Mouse (Mus musculus): ENCODE results near the gene Selenoo. TPM values are rescaled to one million over a fixed set of nuclear protein-coding genes. Genes with fewer than 3 reads are reported as not detected.

The Selenoo gene
- polyA plus RNA-seq, 1 experiment from 2014 or later: 10.4 TPM

- Histone ChIP-seq H3K36me3 (ENCODE audit: control insufficient read depth, insufficient read depth) (no peaks in the 10 kb centered on the region), H3K9ac (ENCODE audit: low read depth, low read length) (no peak overlapping the region), H3K4me2 (replicated peaks; ENCODE audit: low read depth) (no peak overlapping the region), H3K4me3 (ENCODE audit: low read depth, low read length) (no peak overlapping the region), H3K27ac (ENCODE audit: low read depth, low read length) (no peak overlapping the region), H3K27me3 (replicated peaks; ENCODE audit: control insufficient read depth, insufficient read depth, low read length) (peaks cover 57% of the 10 kb centered on the region), H3K4me1 (replicated peaks; ENCODE audit: control insufficient read depth, insufficient read depth, low read length) (no peaks in the 10 kb centered on the region), H3K9me3 (ENCODE audit: control insufficient read depth) (no peaks in the 10 kb centered on the region)
- 63% methylated on average over 4 of the region's 4 CpGs for WGBS
- no peak for TF ChIP-seq CTCF (IDR thresholded peaks at IDR 0.05; ENCODE audit: low read depth)
- ATAC-seq: no peak
These were observed 53.0 kb downstream of the Selenoo start for GRCm38 (mm10) chr15:89141905-89142304.

GRCm38 (mm10) chr15:89143134-89143533, 54.2 kb downstream of the Selenoo start:
- 67% methylated on average over 2 of the region's 2 CpGs for WGBS
- Histone ChIP-seq H3K27me3 (replicated peaks; ENCODE audit: control insufficient read depth, insufficient read depth, low read length) (peaks cover 69% of the 10 kb centered on the region), H3K27ac (ENCODE audit: low read depth, low read length) (no peak overlapping the region)

GRCm38 (mm10) chr15:89144965-89145364, 56.1 kb downstream of the Selenoo start:
- Histone ChIP-seq H3K27me3 (replicated peaks; ENCODE audit: control insufficient read depth, insufficient read depth, low read length) (peaks cover 72% of the 10 kb centered on the region), H3K36me3 (ENCODE audit: control insufficient read depth, insufficient read depth) (no peaks in the 10 kb centered on the region), H3K4me2 (replicated peaks; ENCODE audit: low read depth) (no peak overlapping the region), H3K9me3 (ENCODE audit: control insufficient read depth) (no peaks in the 10 kb centered on the region), H3K4me3 (ENCODE audit: low read depth, low read length) (no peak overlapping the region), H3K9ac (ENCODE audit: low read depth, low read length) (no peak overlapping the region), H3K27ac (ENCODE audit: low read depth, low read length) (no peak overlapping the region), H3K4me1 (replicated peaks; ENCODE audit: control insufficient read depth, insufficient read depth, low read length) (peaks cover 3% of the 10 kb centered on the region; the same call in 1 of the 2 replicates)
- WGBS: 73% methylated on average over 11 of the region's 11 CpGs
- TF ChIP-seq CTCF (IDR thresholded peaks at IDR 0.05; ENCODE audit: low read depth): no peak
- ATAC-seq: no peak

More at GRCm38 (mm10) chr15:89143134-89143533, 54.2 kb downstream of the Selenoo start:
- Histone ChIP-seq H3K9ac (ENCODE audit: low read depth, low read length) (no peak overlapping the region), H3K9me3 (ENCODE audit: control insufficient read depth) (no peaks in the 10 kb centered on the region), H3K4me3 (ENCODE audit: low read depth, low read length) (no peak overlapping the region), H3K36me3 (ENCODE audit: control insufficient read depth, insufficient read depth) (no peaks in the 10 kb centered on the region), H3K4me2 (replicated peaks; ENCODE audit: low read depth) (no peak overlapping the region), H3K4me1 (replicated peaks; ENCODE audit: control insufficient read depth, insufficient read depth, low read length) (no peaks in the 10 kb centered on the region)
- no peak for TF ChIP-seq CTCF (IDR thresholded peaks at IDR 0.05; ENCODE audit: low read depth)
- no peak for ATAC-seq

GRCm38 (mm10) chr15:89145813-89146350, 57.0 kb downstream of the Selenoo start:
- H3K9ac ChIP-seq (ENCODE audit: low read depth, low read length): no peak overlapping the region
- no peaks in the 10 kb centered on the region for H3K9me3 ChIP-seq (ENCODE audit: control insufficient read depth)
- peaks cover 68% of the 10 kb centered on the region for H3K27me3 ChIP-seq (replicated peaks; ENCODE audit: control insufficient read depth, insufficient read depth, low read length)
- H3K36me3 ChIP-seq (ENCODE audit: control insufficient read depth, insufficient read depth): no peaks in the 10 kb centered on the region
- no peak overlapping the region for H3K4me3 ChIP-seq (ENCODE audit: low read depth, low read length)
- WGBS: 69% methylated on average over 24 of the region's 24 CpGs
- H3K27ac ChIP-seq (ENCODE audit: low read depth, low read length): no peak overlapping the region
- peaks cover 3% of the 10 kb centered on the region; the same call in 1 of the 2 replicates for H3K4me1 ChIP-seq (replicated peaks; ENCODE audit: control insufficient read depth, insufficient read depth, low read length)
- no peak for ATAC-seq
- TF ChIP-seq CTCF (IDR thresholded peaks at IDR 0.05; ENCODE audit: low read depth): no peak
- peak overlapping the region; percentile 58 for H3K4me2 ChIP-seq (replicated peaks; ENCODE audit: low read depth)

GRCm38 (mm10) chr15:89146537-89146936, 57.7 kb downstream of the Selenoo start:
- Histone ChIP-seq H3K36me3 (ENCODE audit: control insufficient read depth, insufficient read depth) (no peaks in the 10 kb centered on the region), H3K9ac (ENCODE audit: low read depth, low read length) (no peak overlapping the region), H3K4me3 (ENCODE audit: low read depth, low read length) (peak overlapping the region; percentile 28), H3K4me2 (replicated peaks; ENCODE audit: low read depth) (peak overlapping the region; percentile 58), H3K27ac (ENCODE audit: low read depth, low read length) (no peak overlapping the region), H3K4me1 (replicated peaks; ENCODE audit: control insufficient read depth, insufficient read depth, low read length) (peaks cover 3% of the 10 kb centered on the region; the same call in 1 of the 2 replicates), H3K9me3 (ENCODE audit: control insufficient read depth) (no peaks in the 10 kb centered on the region), H3K27me3 (replicated peaks; ENCODE audit: control insufficient read depth, insufficient read depth, low read length) (peaks cover 61% of the 10 kb centered on the region)
- TF ChIP-seq CTCF (IDR thresholded peaks at IDR 0.05; ENCODE audit: low read depth): no peak
- no peak for ATAC-seq
- WGBS: 1% methylated on average over 27 of the region's 27 CpGs

- peaks cover 3% of the 10 kb centered on the region; the same call in 1 of the 2 replicates for H3K4me1 ChIP-seq (replicated peaks; ENCODE audit: control insufficient read depth, insufficient read depth, low read length)
- no peak overlapping the region for H3K9ac ChIP-seq (ENCODE audit: low read depth, low read length)
- peak overlapping the region; percentile 28 for H3K4me3 ChIP-seq (ENCODE audit: low read depth, low read length)
- 8% methylated on average over 15 of the region's 16 CpGs for WGBS
- no peaks in the 10 kb centered on the region for H3K36me3 ChIP-seq (ENCODE audit: control insufficient read depth, insufficient read depth)
- H3K9me3 ChIP-seq (ENCODE audit: control insufficient read depth): no peaks in the 10 kb centered on the region
- ATAC-seq: no peak
- H3K4me2 ChIP-seq (replicated peaks; ENCODE audit: low read depth): peak overlapping the region; percentile 58
- H3K27me3 ChIP-seq (replicated peaks; ENCODE audit: control insufficient read depth, insufficient read depth, low read length): peaks cover 56% of the 10 kb centered on the region
- H3K27ac ChIP-seq (ENCODE audit: low read depth, low read length): no peak overlapping the region
- no peak for TF ChIP-seq CTCF (IDR thresholded peaks at IDR 0.05; ENCODE audit: low read depth)
These were observed 58.1 kb downstream of the Selenoo start for GRCm38 (mm10) chr15:89147024-89147423.

Data from intestine, postnatal 0 days (tissue).